Mouse (Mus musculus) embryonic fibroblast, embryonic 13.5 days (primary cell): ENCODE results near the gene Dirc2. TPM values are rescaled to one million over a fixed set of nuclear protein-coding genes. Genes with fewer than 3 reads are reported as not detected.
A peak's percentile ranks its signal among the peaks of the same experiment; 100 is the strongest.

Source experiments
- H3K27ac ChIP-seq: 2 replicates; pipeline ENCODE4 v1.5.1; 2012; ENCODE audit warnings: low read length, control low read depth, inconsistent platforms; ENCODE audit not compliant: insufficient read depth
- H3K4me1 ChIP-seq: 2 replicates; pipeline ENCODE4 v1.6.1; 2011; ENCODE audit warnings: low read length; ENCODE audit not compliant: control insufficient read depth, insufficient read depth
- H3K4me3 ChIP-seq: 2 replicates; pipeline ENCODE4 v1.5.1; 2011; ENCODE audit warnings: mild to moderate bottlenecking, control low read depth, low read length; ENCODE audit not compliant: insufficient read depth
- CTCF ChIP-seq: IDR thresholded peaks from 2 replicates; pipeline ENCODE4 v1.5.1; 2011; ENCODE audit warnings: mild to moderate bottlenecking, control low read depth, low read length, moderate library complexity, borderline replicate concordance; ENCODE audit not compliant: insufficient read depth
- POLR2A ChIP-seq: IDR thresholded peaks from 2 replicates; pipeline ENCODE4 v1.6.1; 2011; ENCODE audit warnings: low read depth, mild to moderate bottlenecking, control low read depth, low read length, moderate library complexity
- polyA plus RNA-seq: library from polyadenylated mRNA; stranded (reverse); fragments of >200 nt; gene quantifications from 2 replicates; pipeline ENCODE4 v1.2.4, GENCODE M21; 2011; ENCODE audit warnings: low read depth; ENCODE audit not compliant: missing spikeins, insufficient read length

Dirc2 gene
- polyA plus RNA-seq, 1 experiment, result 27.6 TPM

DNA sequence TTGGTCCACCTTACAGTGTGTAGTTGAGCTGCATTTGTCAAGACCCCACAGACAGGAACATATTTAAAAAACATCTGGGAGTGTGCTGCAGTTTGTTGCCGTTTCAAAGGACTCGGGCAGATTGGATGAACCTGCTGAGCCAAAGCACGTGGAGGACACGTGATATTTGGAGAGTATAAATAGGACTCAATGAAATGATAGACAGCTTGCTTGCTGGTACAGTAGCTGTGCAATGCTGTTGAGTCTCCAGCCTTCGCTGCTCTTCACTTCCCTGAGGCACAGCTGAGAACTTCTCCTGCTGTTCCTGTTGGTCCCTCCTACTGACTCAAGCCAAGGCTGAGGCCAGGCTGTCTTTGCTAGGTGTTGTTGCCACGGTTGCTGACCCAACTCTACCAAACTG, 28.2 kb downstream of the Dirc2 start:
- Histone ChIP-seq H3K27ac (no peak overlapping the region), H3K4me1 (no peaks in the 10 kb centered on the region; the same call in 1 of the 2 replicates), H3K4me3 (no peak overlapping the region)
- TF ChIP-seq POLR2A (no peak), CTCF (no peak)

DNA sequence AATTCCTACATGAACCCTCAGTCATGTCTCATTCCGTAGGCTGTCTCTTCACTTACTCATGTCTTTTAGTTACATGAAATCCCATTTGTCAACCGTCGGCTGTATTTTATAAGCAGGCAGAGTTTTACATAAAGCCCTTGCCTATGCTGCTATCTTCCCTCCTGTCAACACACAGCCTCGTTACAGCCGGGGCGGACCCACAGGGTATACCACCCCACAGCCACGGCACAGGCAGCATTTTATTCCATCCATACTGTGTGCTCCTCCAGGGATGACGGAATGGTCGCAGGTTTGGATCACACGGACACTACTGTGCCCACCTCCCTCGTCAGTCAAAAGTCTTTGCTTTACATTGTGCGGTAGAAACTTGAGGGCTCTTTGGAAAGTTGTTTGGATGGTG, 28.8 kb downstream of the Dirc2 start:
- Histone ChIP-seq H3K4me3 (no peak overlapping the region), H3K4me1 (no peaks in the 10 kb centered on the region; the same call in 1 of the 2 replicates), H3K27ac (no peak overlapping the region)
- no peak for TF ChIP-seq POLR2A
- no peak for TF ChIP-seq CTCF

DNA sequence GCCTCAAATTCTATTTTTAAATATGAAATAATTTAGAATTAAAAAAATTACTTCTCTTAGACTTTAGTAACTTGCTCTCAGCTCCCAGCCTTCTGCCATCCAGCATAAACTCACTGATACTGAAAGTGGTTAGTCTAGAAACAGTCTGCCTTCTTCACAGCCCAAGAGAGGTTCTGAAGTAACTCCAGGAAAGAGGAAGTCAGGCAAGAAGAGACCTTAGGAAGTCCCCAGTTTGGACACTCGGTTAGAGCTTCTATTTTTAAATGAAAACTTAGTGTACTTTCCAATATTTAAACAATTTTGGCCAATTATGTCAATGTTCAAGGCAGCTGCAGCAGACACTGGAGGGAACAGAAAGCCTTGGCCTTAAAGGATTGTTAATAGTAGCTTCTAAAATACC, 29.6 kb downstream of the Dirc2 start:
- Histone ChIP-seq H3K4me1 (no peaks in the 10 kb centered on the region; the same call in 1 of the 2 replicates), H3K4me3 (no peak overlapping the region), H3K27ac (no peak overlapping the region)
- TF ChIP-seq POLR2A (no peak), CTCF (no peak)

DNA sequence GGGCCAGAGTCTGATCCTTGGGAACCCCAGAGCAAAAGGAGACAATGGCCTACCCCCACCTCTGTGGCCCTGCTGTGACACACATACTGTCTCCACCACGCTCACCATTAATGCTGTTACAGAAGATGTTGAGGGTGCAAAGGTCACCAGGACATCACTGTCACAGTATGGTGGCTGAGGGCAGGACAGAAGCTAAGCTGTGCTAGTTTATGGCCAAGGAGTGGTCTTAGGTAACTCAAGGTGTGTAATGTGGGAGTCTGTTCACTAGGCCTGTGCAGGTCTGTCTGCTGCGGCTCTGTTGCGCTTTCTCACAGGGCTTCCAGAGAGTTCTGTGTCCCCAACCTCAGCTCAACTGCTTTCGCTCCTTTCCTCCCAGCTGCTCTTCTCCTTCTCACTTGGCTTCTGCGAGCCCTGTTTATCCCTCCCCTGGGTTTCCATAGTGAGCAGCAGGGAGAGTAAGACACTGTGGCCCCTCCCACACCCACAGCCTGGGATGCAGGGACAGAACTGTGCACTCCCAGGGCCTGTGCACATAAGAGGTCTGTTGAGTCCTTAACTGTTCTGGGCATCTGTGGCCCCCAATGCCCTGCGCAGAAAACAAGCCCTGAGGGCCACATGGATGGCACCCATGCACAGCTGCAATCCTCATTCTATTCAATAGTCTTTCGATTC, 30.9 kb downstream of the Dirc2 start:
- H3K4me1 ChIP-seq, result no peaks in the 10 kb centered on the region; the same call in 1 of the 2 replicates
- H3K27ac ChIP-seq, result no peak overlapping the region
- no peak for TF ChIP-seq POLR2A
- no peak for TF ChIP-seq CTCF
- no peak overlapping the region for H3K4me3 ChIP-seq

DNA sequence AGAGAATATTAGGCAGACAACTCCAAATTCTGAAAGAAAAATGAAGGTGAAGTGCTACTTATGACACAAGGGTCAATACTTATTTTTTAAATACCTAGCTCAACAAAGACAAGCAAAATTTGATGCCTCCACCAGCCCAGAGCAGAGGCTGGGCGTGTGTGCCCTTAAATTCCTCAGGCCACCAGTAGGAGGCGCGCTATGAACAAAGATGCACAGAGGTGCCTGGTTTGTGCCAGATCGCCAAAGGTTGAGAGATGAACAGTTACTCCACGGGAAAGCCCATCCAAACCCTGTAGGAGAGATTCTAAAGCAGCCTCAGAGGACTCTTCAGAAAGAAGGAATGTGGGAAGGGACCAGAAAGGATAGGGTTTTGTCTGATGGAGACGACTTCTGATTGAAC, 35.1 kb downstream of the Dirc2 start:
- Histone ChIP-seq H3K4me3 (no peak overlapping the region), H3K4me1 (no peaks in the 10 kb centered on the region), H3K27ac (no peak overlapping the region)
- no peak for TF ChIP-seq POLR2A
- peak; percentile 82 for TF ChIP-seq CTCF

DNA sequence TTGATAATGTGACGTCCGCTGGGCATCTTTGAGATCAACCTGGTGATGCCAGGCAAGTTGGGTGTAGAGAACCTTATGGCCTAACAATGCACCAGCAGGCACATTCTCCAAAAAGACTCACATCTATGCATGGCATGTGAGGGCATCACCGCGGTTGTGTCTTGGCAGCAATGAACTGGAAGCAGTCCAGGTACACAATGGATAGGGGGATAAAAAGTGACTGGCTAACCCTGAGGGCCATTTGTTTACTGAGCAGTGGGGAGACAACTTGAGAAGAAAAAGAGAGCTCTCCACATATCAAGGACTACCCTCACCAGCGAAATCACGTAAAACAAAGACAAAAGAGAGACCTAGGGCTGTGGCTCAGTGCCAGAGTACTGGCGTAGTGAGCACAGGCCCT, 37.1 kb downstream of the Dirc2 start:
- H3K4me3 ChIP-seq, result no peak overlapping the region
- no peak overlapping the region for H3K27ac ChIP-seq
- TF ChIP-seq POLR2A (no peak), CTCF (no peak)
- no peaks in the 10 kb centered on the region for H3K4me1 ChIP-seq

DNA sequence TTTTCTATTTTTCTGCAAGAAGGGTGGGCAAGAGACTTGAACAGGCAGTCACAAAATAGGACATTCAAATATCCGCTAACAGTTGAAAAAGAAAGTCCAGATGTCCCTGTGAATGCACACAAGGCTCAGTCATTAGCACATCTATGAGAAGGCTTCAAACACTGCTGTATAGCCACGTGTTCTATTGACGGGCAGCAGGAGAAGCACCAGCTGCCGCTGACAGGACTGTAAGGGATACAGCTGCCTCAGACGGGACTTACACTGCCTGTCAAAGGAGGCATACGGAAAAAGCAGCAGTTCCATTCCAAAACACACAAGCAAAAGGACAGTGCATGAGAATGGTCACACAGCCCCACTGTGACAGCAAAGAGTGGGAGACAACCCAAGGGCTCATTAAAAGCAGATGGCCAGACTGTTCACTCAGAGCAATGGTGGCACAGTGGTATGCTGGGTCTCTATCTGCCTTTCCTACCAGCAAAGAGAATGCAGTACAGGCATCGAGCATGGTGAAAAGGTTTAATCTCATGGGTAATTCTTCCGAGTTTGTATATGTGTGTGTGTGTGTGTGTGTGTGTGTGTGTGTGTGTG, 39.9 kb downstream of the Dirc2 start:
- Histone ChIP-seq H3K27ac (no peak overlapping the region), H3K4me1 (no peaks in the 10 kb centered on the region), H3K4me3 (no peak overlapping the region)
- no peak for TF ChIP-seq CTCF
- TF ChIP-seq POLR2A, result no peak

DNA sequence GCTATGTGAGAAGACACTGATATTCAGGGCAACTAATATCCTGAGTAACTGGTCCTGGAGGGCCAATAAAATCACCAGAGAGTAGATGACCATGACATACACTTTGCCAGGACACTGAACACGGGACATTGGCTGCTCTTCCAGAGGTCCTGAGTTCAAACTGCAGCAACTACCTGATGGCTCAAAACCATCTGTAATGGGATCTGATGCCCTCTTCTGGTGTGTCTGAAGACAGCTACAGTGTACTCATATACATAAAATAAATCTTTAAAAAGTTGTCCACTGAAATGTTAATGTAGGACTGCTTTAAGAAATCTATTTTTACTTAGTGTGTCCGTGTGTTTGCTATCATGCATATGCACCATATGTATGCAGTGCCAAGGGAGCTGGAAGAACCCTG, 42.6 kb downstream of the Dirc2 start:
- TF ChIP-seq CTCF (no peak), POLR2A (no peak)
- no peaks in the 10 kb centered on the region for H3K4me1 ChIP-seq
- no peak overlapping the region for H3K27ac ChIP-seq
- no peak overlapping the region for H3K4me3 ChIP-seq

DNA sequence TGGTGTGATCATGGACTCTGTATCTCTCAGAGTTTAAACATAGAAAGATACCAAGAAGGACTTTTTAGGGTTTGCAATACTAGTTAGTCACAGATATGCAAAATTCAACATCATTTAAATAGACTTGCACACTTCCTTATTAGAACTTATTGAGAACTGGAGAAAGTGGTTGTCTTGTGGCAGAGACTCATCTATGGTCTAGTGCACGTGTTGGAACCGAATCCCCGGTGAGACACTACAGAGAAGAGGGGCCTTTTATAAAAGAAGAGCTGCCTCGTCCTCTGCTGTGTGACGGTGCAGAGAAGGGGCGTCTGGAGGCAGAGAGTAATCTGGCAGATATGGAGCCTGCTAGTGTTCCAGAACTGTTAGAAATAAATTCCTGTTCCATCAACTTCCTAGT, 44.6 kb downstream of the Dirc2 start:
- H3K27ac ChIP-seq, result no peak overlapping the region
- no peak overlapping the region for H3K4me3 ChIP-seq
- no peaks in the 10 kb centered on the region for H3K4me1 ChIP-seq
- no peak for TF ChIP-seq CTCF
- TF ChIP-seq POLR2A, result no peak

DNA sequence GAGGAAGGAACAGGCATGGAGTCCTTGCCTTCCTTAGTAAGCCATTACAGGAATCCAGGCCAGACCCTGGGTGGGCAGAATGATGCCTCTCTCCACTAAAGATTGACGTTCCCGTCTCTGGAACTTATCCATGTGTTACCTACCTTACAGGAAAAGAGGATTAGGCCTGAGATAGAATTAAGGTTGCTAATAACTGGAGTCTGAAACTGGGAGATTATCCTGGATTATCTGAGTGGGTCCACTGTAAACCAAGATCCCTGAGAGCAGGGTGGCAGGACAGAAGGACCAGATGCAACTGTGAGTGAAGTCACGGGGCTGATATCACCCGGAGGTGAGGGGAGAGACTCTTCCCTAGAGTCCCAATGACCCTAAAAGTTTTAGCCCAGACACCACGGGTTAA, 51.4 kb downstream of the Dirc2 start:
- no peak overlapping the region for H3K4me3 ChIP-seq
- TF ChIP-seq CTCF, result no peak
- H3K4me1 ChIP-seq, result no peaks in the 10 kb centered on the region
- no peak overlapping the region for H3K27ac ChIP-seq
